Mouse (Mus musculus) brain, embryonic 14.5 days (tissue): ENCODE measurements around the gene Themis3.

Experiments used
- CTCF ChIP-seq: fragments of 200-500 bp; IDR thresholded peaks from 2 replicates; pipeline ENCODE4 v1.5.1; 2012; ENCODE audit warnings: inconsistent platforms, mild to moderate bottlenecking, moderate library complexity, borderline replicate concordance; ENCODE audit not compliant: insufficient read depth, insufficient read length; ENCODE audit errors: extremely low read depth
- POLR2A ChIP-seq: fragments of 200-500 bp; IDR thresholded peaks from 2 replicates; pipeline ENCODE4 v1.6.1; 2012; ENCODE audit warnings: mild to moderate bottlenecking, inconsistent platforms, borderline replicate concordance; ENCODE audit not compliant: poor library complexity, insufficient read depth, insufficient read length, severe bottlenecking; ENCODE audit errors: extremely low read depth

GRCm38 (mm10) chr17:66561380-66561779 lies 33.0 kb downstream of the Themis3 start:
- TF ChIP-seq CTCF (no peak), POLR2A (no peak)
